Mouse (Mus musculus): Measurements from ENCODE around the gene L3mbtl4. TPM values are rescaled to one million over a fixed set of nuclear protein-coding genes. Genes with fewer than 3 reads are reported as not detected.
A peak's percentile ranks its signal among the peaks of the same experiment; 100 is the strongest.
"Not testable (repeated sequence)": the region's sequence is repeated elsewhere in the genome, so short reads cannot be mapped to it uniquely, and the experiment has no call there.

Gene L3mbtl4
- polyA plus RNA-seq, 1 experiment from 2014 or later = not detected

DNA sequence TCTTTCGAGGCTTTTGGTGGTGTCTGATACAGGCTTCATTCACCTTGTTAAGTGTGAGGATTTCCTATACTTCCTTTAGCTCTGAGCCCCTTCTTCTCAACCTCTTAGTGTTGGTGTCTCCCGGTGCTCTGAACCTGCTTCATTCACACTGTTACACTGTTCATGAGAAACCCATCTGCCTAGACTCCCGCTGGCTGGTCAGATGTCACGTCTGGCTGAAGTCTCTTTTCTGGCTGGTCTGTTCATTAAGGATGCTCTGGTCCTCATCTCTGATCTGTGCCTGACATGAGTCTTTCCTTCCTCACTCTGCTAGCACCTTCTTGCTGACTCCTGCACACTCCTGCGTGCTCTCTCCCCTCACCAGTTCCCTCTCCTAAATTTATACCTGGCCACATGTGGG is 160.0 kb downstream of the L3mbtl4 start:
- Histone ChIP-seq H3K4me3 (no peak overlapping the region), H3K27ac (no peak overlapping the region), H3K9me3 (replicated peaks) (no peaks in the 10 kb centered on the region), H3K4me1 (peaks cover 3% of the 10 kb centered on the region; the same call in 1 of the 2 replicates), H3K27me3 (ENCODE audit: low read depth, poor library complexity, severe bottlenecking) (no peaks in the 10 kb centered on the region), H3K36me3 (no peaks in the 10 kb centered on the region)
- WGBS = 77% methylated on average over 5 of the region's 5 CpGs
- DNase-seq (ENCODE audit: low spot score) = no peak

DNA sequence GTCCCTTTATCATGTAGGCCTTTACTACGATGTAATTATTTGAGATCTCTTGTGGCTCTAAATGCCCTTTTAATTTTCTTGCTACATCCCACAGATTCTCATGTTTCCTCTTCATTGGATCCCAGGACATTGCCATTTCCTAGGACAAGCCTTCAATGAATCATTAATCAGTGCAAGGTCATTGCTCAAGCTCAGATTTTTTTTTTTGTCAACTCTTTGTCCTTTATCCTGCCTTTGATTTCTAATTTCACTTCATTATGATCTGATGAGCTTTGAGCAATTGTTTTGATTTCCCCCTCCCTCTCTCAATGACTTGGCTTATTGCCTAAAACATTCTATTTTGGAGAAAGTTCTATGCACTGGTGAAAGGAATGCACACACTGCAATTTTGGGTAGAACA is 177.3 kb downstream of the L3mbtl4 start:
- 95% methylated on average over 1 of the region's 1 CpGs for WGBS
- no peak overlapping the region for H3K4me3 ChIP-seq
- H3K27ac ChIP-seq = no peak overlapping the region
- DNase-seq (ENCODE audit: low spot score) = no peak
- no peaks in the 10 kb centered on the region for H3K9me3 ChIP-seq (replicated peaks)
- no peaks in the 10 kb centered on the region for H3K4me1 ChIP-seq
- H3K36me3 ChIP-seq = no peaks in the 10 kb centered on the region
- no peaks in the 10 kb centered on the region for H3K27me3 ChIP-seq (ENCODE audit: low read depth, poor library complexity, severe bottlenecking)

GRCm38 (mm10) chr17:68461471-68461870 is 187.9 kb downstream of the L3mbtl4 start:
- WGBS = 91% methylated on average over 5 of the region's 5 CpGs
- H3K27me3 ChIP-seq (ENCODE audit: low read depth, poor library complexity, severe bottlenecking) = no peaks in the 10 kb centered on the region
- H3K9me3 ChIP-seq (replicated peaks) = no peaks in the 10 kb centered on the region
- no peaks in the 10 kb centered on the region for H3K36me3 ChIP-seq
- DNase-seq (ENCODE audit: low spot score) = no peak
- H3K27ac ChIP-seq = no peak overlapping the region
- no peaks in the 10 kb centered on the region for H3K4me1 ChIP-seq
- H3K4me3 ChIP-seq = no peak overlapping the region

GRCm38 (mm10) chr17:68467311-68467710 is 193.7 kb downstream of the L3mbtl4 start:
- H3K4me3 ChIP-seq = no peak overlapping the region
- no peak for DNase-seq (ENCODE audit: low spot score)
- H3K4me1 ChIP-seq = no peaks in the 10 kb centered on the region
- H3K27me3 ChIP-seq (ENCODE audit: low read depth, poor library complexity, severe bottlenecking) = no peaks in the 10 kb centered on the region
- H3K27ac ChIP-seq = no peak overlapping the region
- WGBS = 56% methylated on average over 1 of the region's 1 CpGs
- H3K36me3 ChIP-seq = no peaks in the 10 kb centered on the region
- no peaks in the 10 kb centered on the region for H3K9me3 ChIP-seq (replicated peaks)

DNA sequence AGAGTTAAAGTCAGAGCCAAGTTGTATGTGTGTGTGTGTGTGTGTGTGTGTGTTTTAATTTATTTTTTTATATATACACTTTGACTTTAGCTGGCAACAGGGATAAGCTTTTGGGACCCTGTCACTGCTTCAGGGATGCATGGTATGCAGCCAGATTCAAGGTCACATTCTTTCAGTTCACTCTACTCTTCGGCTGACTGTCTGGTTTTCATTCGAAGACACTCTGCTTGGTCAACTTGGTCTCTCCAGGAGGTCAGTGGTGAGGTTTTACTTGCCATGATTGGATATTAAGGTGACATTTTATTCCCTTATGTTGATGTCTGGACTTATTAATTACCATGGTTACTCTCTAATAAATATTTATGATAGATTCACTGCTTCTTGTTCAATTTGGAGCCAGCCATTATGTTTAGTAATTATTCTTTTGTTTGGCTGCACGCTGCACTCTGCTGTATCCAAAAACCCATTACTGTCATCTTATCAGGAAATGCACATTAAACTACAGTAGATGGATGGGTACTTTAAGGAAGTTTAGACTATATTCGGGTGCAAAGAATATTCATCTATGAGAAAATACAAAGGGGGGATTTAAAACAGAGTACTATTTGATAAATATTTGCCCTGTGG is 216.6 kb downstream of the L3mbtl4 start:
- Histone ChIP-seq H3K4me3 (no peak overlapping the region), H3K27me3 (ENCODE audit: low read depth, poor library complexity, severe bottlenecking) (no peaks in the 10 kb centered on the region)
- 87% methylated on average over 4 of the region's 4 CpGs for WGBS

DNA sequence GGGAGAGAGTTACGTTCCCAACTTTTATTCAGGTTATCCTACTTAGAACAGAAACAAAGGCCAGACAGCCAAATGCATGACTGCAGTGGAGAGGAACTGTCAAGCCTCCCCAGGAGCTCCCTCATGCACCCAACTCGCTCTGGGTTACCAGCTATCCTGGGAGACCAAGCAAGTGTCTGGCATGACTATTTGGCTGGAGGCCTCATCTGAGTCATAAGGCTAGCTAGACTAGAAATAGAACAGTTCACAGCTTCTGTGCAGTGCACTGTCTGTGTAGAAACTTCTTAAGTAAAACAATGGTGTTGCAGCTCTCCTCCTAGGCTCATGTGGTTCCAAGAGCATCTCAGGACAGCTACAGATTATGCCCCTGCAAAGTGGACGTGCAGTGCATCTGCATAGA is 218.6 kb downstream of the L3mbtl4 start:
- no peak overlapping the region for H3K27ac ChIP-seq
- no peaks in the 10 kb centered on the region for H3K9me3 ChIP-seq (replicated peaks)
- H3K4me1 ChIP-seq = no peaks in the 10 kb centered on the region
- no peaks in the 10 kb centered on the region for H3K27me3 ChIP-seq (ENCODE audit: low read depth, poor library complexity, severe bottlenecking)
- H3K36me3 ChIP-seq = no peaks in the 10 kb centered on the region
- 89% methylated on average over 3 of the region's 3 CpGs for WGBS
- H3K4me3 ChIP-seq = no peak overlapping the region
- DNase-seq (ENCODE audit: low spot score) = no peak

More for the DNA sequence above, 216.6 kb downstream of the L3mbtl4 start:
- Histone ChIP-seq H3K36me3 (no peaks in the 10 kb centered on the region), H3K4me1 (no peaks in the 10 kb centered on the region), H3K9me3 (replicated peaks) (no peaks in the 10 kb centered on the region), H3K27ac (no peak overlapping the region)
- DNase-seq (ENCODE audit: low spot score) = no peak

DNA sequence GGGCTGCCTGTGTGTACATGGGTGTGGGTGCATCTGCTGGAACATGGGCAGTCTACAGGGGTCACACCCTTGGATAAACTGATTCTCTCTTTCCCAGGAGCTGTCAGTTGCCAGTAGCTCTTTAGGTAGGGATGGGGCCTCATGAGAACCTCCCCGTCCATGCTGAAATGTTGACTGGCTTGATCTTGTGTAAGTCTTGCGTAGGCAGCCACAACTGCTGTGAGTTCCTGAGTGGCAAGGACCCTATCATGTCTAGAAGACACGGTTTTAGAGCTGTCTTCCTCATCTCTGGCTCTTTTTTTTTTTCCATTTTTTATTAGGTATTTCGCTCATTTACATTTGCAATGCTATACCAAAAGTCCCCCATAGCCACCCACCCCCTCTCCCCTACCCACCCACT is 229.4 kb downstream of the L3mbtl4 start:
- H3K4me3 ChIP-seq; H3K36me3 ChIP-seq; H3K4me1 ChIP-seq; H3K27ac ChIP-seq; H3K9me3 ChIP-seq (replicated peaks); DNase-seq (ENCODE audit: low spot score); H3K27me3 ChIP-seq (ENCODE audit: low read depth, poor library complexity, severe bottlenecking): not testable (repeated sequence)
- WGBS = 88% methylated on average over 2 of the region's 4 CpGs

DNA sequence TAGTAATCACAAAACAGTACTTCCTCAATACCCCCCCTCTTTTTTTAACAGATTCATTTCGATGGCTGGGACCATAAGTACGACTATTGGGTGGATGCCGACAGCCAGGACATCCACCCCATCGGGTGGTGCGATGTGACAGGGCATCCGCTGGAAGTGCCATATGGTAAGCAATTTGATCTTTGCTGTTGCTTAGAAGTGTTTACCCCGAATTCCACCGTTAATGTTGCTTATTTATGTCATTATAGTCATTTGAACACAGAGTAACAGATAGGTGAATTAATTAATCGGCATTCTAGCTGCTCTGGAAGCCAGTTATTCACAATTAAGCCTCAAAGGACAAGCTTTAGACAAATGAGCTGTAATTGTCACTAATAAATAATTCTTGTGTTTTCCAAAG is 286.1 kb downstream of the L3mbtl4 start:
- no peak overlapping the region for H3K27ac ChIP-seq
- 79% methylated on average over 9 of the region's 9 CpGs for WGBS
- no peaks in the 10 kb centered on the region for H3K4me1 ChIP-seq
- no peak overlapping the region for H3K4me3 ChIP-seq
- DNase-seq (ENCODE audit: low spot score) = no peak
- no peaks in the 10 kb centered on the region for H3K9me3 ChIP-seq (replicated peaks)
- no peaks in the 10 kb centered on the region for H3K27me3 ChIP-seq (ENCODE audit: low read depth, poor library complexity, severe bottlenecking)
- no peaks in the 10 kb centered on the region for H3K36me3 ChIP-seq

- Histone ChIP-seq H3K9me3 (replicated peaks) (no peaks in the 10 kb centered on the region), H3K27me3 (ENCODE audit: low read depth, poor library complexity, severe bottlenecking) (no peaks in the 10 kb centered on the region), H3K27ac (no peak overlapping the region), H3K36me3 (no peaks in the 10 kb centered on the region), H3K4me1 (no peaks in the 10 kb centered on the region), H3K4me3 (no peak overlapping the region)
- 53% methylated on average over 1 of the region's 1 CpGs for WGBS
- no peak for DNase-seq (ENCODE audit: low spot score)
These were observed 286.7 kb downstream of the L3mbtl4 start for GRCm38 (mm10) chr17:68560264-68560663.

GRCm38 (mm10) chr17:68571806-68572205 is 298.2 kb downstream of the L3mbtl4 start:
- WGBS = 95% methylated on average over 6 of the region's 6 CpGs

DNA sequence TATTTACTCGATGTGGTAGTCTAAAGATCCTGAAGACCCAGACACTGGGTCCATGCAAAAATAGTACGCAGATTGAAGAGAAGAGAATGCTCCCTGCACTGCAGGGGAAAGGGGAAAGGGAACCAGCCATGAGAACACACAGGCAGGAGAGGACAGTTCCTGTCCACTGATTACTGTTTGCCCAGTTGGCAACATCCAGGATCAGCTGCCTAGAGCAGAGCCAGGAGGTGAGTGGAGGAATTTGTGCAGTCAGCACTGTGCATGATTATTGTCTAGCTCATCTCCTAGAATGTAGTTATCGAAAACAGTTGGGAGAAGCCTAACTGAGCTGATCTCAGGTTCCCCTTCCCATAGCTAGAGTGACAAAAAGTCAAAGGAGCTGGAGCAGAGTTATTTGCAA is 311.6 kb downstream of the L3mbtl4 start:
- Histone ChIP-seq H3K4me3 (no peak overlapping the region), H3K27ac (no peak overlapping the region), H3K4me1 (no peaks in the 10 kb centered on the region), H3K27me3 (ENCODE audit: low read depth, poor library complexity, severe bottlenecking) (no peaks in the 10 kb centered on the region), H3K9me3 (replicated peaks) (no peaks in the 10 kb centered on the region), H3K36me3 (no peaks in the 10 kb centered on the region)
- 89% methylated on average over 3 of the region's 3 CpGs for WGBS
- no peak for DNase-seq (ENCODE audit: low spot score)

More at GRCm38 (mm10) chr17:68571806-68572205, 298.2 kb downstream of the L3mbtl4 start:
- Histone ChIP-seq H3K4me1 (no peaks in the 10 kb centered on the region), H3K27me3 (ENCODE audit: low read depth, poor library complexity, severe bottlenecking) (no peaks in the 10 kb centered on the region), H3K4me3 (no peak overlapping the region), H3K27ac (no peak overlapping the region), H3K9me3 (replicated peaks) (no peaks in the 10 kb centered on the region), H3K36me3 (no peaks in the 10 kb centered on the region)
- no peak for DNase-seq (ENCODE audit: low spot score)

GRCm38 (mm10) chr17:68591619-68592018 is 318.0 kb downstream of the L3mbtl4 start:
- WGBS = 88% methylated on average over 4 of the region's 4 CpGs

GRCm38 (mm10) chr17:68602744-68603143 is 329.1 kb downstream of the L3mbtl4 start:
- Histone ChIP-seq H3K9me3 (replicated peaks) (no peaks in the 10 kb centered on the region), H3K4me3 (no peak overlapping the region), H3K36me3 (no peaks in the 10 kb centered on the region), H3K4me1 (no peaks in the 10 kb centered on the region), H3K27me3 (ENCODE audit: low read depth, poor library complexity, severe bottlenecking) (no peaks in the 10 kb centered on the region), H3K27ac (no peak overlapping the region)
- no peak for DNase-seq (ENCODE audit: low spot score)
- WGBS = 86% methylated on average over 4 of the region's 4 CpGs

More at GRCm38 (mm10) chr17:68591619-68592018, 318.0 kb downstream of the L3mbtl4 start:
- Histone ChIP-seq H3K36me3 (no peaks in the 10 kb centered on the region), H3K4me1 (no peaks in the 10 kb centered on the region), H3K27ac (no peak overlapping the region), H3K4me3 (no peak overlapping the region), H3K9me3 (replicated peaks) (no peaks in the 10 kb centered on the region), H3K27me3 (ENCODE audit: low read depth, poor library complexity, severe bottlenecking) (no peaks in the 10 kb centered on the region)
- no peak for DNase-seq (ENCODE audit: low spot score)

DNA sequence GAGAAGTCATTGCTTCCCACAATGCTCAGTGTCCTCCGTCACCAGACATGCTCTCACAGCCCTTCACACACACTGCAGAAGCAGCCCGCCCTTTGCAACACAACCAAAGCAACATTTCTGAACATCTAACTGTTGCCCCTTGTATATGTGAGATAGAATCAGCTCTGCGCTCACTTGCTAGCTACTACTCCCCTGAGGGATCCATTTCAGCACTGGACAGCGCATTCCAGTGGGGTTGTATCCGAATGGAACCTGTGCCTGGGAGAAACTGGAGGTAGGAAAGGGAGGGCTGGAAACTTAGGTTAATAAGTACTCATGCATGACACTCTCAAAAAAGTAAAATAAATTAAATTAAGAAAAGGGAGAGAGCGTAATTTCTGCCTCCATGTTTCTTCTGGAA is 334.1 kb downstream of the L3mbtl4 start:
- 55% methylated on average over 6 of the region's 6 CpGs for WGBS
- H3K27me3 ChIP-seq (ENCODE audit: low read depth, poor library complexity, severe bottlenecking) = no peaks in the 10 kb centered on the region
- DNase-seq (ENCODE audit: low spot score) = peak; percentile 70
- no peaks in the 10 kb centered on the region for H3K36me3 ChIP-seq
- H3K4me3 ChIP-seq = no peak overlapping the region
- no peak overlapping the region for H3K27ac ChIP-seq
- no peaks in the 10 kb centered on the region for H3K9me3 ChIP-seq (replicated peaks)
- no peaks in the 10 kb centered on the region for H3K4me1 ChIP-seq

Data from limb, embryonic 10.5 days (tissue).